In genomic region chr3:53469650-53470049, GRCm38 (mm10) we compare ENCODE assay signal across 16 mouse cellular contexts. TPM values are rescaled to one million over a fixed set of nuclear protein-coding genes. Genes with fewer than 3 reads are reported as not detected.
"Had no signal": no experiment of that assay in that cellular context is flagged by ENCODE, and none has a peak within 500 bp of the region (broad histone marks: within the 10 kb centered on the region; RNA-seq: fewer than 3 reads in every experiment).

No protein-coding gene starts in this region.

- DNase-seq: left cerebral cortex, postnatal 4 days; retina, postnatal 1 day; right cerebral cortex, postnatal 4 days; spleen, adult 18-20 months; thymus, adult 2 months; thymus, postnatal 36 days had no signal

- H3K4me3 ChIP-seq: hindbrain, embryonic 15.5 days; layer of hippocampus, adult 2 months; limb, embryonic 13.5 days; liver, embryonic 15.5 days; midbrain, embryonic 12.5 days; neural tube, embryonic 13.5 days had no signal

- ATAC-seq: midbrain, embryonic 16.5 days had no signal

- H3K27me3 ChIP-seq: hindbrain, embryonic 15.5 days; limb, embryonic 13.5 days; liver, embryonic 15.5 days; midbrain, embryonic 12.5 days; neural tube, embryonic 13.5 days had no signal

- H3K9ac ChIP-seq: hindbrain, embryonic 15.5 days; limb, embryonic 13.5 days; liver, embryonic 15.5 days; midbrain, embryonic 12.5 days; neural tube, embryonic 13.5 days had no signal

- H3K27ac ChIP-seq: hindbrain, embryonic 15.5 days; layer of hippocampus, adult 2 months; limb, embryonic 13.5 days; liver, embryonic 15.5 days; midbrain, embryonic 12.5 days; neural tube, embryonic 13.5 days had no signal

- H3K9me3 ChIP-seq: hindbrain, embryonic 15.5 days; limb, embryonic 13.5 days; liver, embryonic 15.5 days; midbrain, embryonic 12.5 days; neural tube, embryonic 13.5 days had no signal

- H3K4me2 ChIP-seq: hindbrain, embryonic 15.5 days; limb, embryonic 13.5 days; liver, embryonic 15.5 days; midbrain, embryonic 12.5 days; neural tube, embryonic 13.5 days had no signal

RNA-seq across cellular contexts. Expression of gene Stoml3, which starts 18.8 kb away (rescaled TPM):
- polyA plus RNA-seq: hindbrain, embryonic 11.5 days; hindbrain, embryonic 15.5 days; liver, embryonic 15.5 days; lung, embryonic 16.5 days; midbrain, embryonic 12.5 days; midbrain, embryonic 16.5 days; neural tube, embryonic 13.5 days; stomach, embryonic 14.5 days had no signal
